Mouse (Mus musculus) CH12.LX (cell line): ENCODE data around the gene Asic2. TPM values are rescaled to one million over a fixed set of nuclear protein-coding genes. Genes with fewer than 3 reads are reported as not detected.

Source experiments
- DNase-seq: peaks from one replicate; pipeline ENCODE4 v3.0.0-alpha.2; 2013; ENCODE audit errors: extremely low read depth
- H3K27ac ChIP-seq: 2 replicates; pipeline ENCODE4 v1.5.1; 2012; ENCODE audit warnings: low read depth, mild to moderate bottlenecking, control low read depth, moderate library complexity; ENCODE audit not compliant: insufficient read depth
- H3K27me3 ChIP-seq: replicated peaks from 2 replicates; pipeline ENCODE3; 2012; ENCODE audit warnings: inconsistent platforms
- H3K36me3 ChIP-seq, 2 experiments: replicated peaks in 1 of 2; 2 replicates each; pipeline versions ENCODE3 to v1.6.1; 2012; ENCODE audit warnings: inconsistent platforms in 1 of 2, low read length in 1 of 2, mild to moderate bottlenecking in 1 of 2, mixed read lengths in 1 of 2, moderate library complexity in 1 of 2; ENCODE audit not compliant: control insufficient read depth in 1 of 2, insufficient read depth in 1 of 2
- H3K4me1 ChIP-seq, 2 experiments: 2 replicates each; pipeline ENCODE4 v1.6.1; 2012; ENCODE audit warnings: inconsistent platforms in 1 of 2, moderate library complexity in 1 of 2; ENCODE audit not compliant: insufficient read depth in 2 of 2, control insufficient read depth in 1 of 2
- H3K4me2 ChIP-seq: 2 replicates; pipeline ENCODE4 v1.6.1; 2012; ENCODE audit warnings: low read depth, mild to moderate bottlenecking, control low read depth; ENCODE audit not compliant: poor library complexity, insufficient read depth, severe bottlenecking
- H3K4me3 ChIP-seq, 3 experiments: fragments of 150-350 bp in 1 of 3; sonication (generic) in 1 of 3; replicated peaks in 1 of 3; 2 replicates each; pipeline versions ENCODE3 to v1.5.1; 2011 to 2012; ENCODE audit warnings: low read depth in 2 of 3, low read length in 2 of 3, mild to moderate bottlenecking in 2 of 3, moderate library complexity in 2 of 3, control low read depth in 1 of 3, improper control_type of control experiment in 1 of 3, inconsistent platforms in 1 of 3, mixed read lengths in 1 of 3; ENCODE audit not compliant: poor library complexity in 1 of 3
- H3K79me2 ChIP-seq: replicated peaks from 2 replicates; pipeline ENCODE4 v1.6.1; 2012; ENCODE audit warnings: mild to moderate bottlenecking, moderate library complexity; ENCODE audit not compliant: control insufficient read depth, poor library complexity, insufficient read depth, severe bottlenecking; ENCODE audit errors: extremely low read depth
- H3K9ac ChIP-seq: 2 replicates; pipeline ENCODE4 v1.6.1; 2012; ENCODE audit warnings: low read depth, mild to moderate bottlenecking, control low read depth, moderate library complexity; ENCODE audit not compliant: insufficient read depth
- H3K9me3 ChIP-seq: replicated peaks from 2 replicates; pipeline ENCODE3; 2012; ENCODE audit warnings: low read length, inconsistent platforms, mixed read lengths
- CHD1 ChIP-seq: IDR thresholded peaks from 2 replicates; pipeline ENCODE4 v1.6.1; 2012; ENCODE audit warnings: low read depth, low read length, improper control_type of control experiment, inconsistent platforms
- CHD2 ChIP-seq: IDR thresholded peaks from 2 replicates; pipeline ENCODE4 v1.6.1; 2011; ENCODE audit warnings: low read length, improper control_type of control experiment
- E2F4 ChIP-seq: IDR thresholded peaks from 2 replicates; pipeline ENCODE4 v1.6.1; 2011; ENCODE audit warnings: low read depth, low read length, improper control_type of control experiment; ENCODE audit not compliant: insufficient replicate concordance
- ELF1 ChIP-seq: IDR thresholded peaks from 2 replicates; pipeline ENCODE4 v1.6.1; 2014; ENCODE audit warnings: low read depth, mild to moderate bottlenecking, inconsistent platforms, low read length, improper control_type of control experiment
- EP300 ChIP-seq: IDR thresholded peaks from 2 replicates; pipeline ENCODE4 v1.6.1; 2011; ENCODE audit warnings: low read length, improper control_type of control experiment
- IRF4 ChIP-seq: IDR thresholded peaks from 2 replicates; pipeline ENCODE4 v1.6.1; 2014; ENCODE audit warnings: low read depth, mild to moderate bottlenecking, inconsistent platforms, low read length, improper control_type of control experiment
- KAT2A ChIP-seq: IDR thresholded peaks from 2 replicates; pipeline ENCODE4 v1.6.1; 2012; ENCODE audit warnings: low read length, improper control_type of control experiment, inconsistent platforms; ENCODE audit not compliant: insufficient replicate concordance
- MAFK ChIP-seq: IDR thresholded peaks from 2 replicates; pipeline ENCODE4 v1.6.1; 2011; ENCODE audit warnings: low read length, improper control_type of control experiment; ENCODE audit not compliant: insufficient replicate concordance
- MAX ChIP-seq: IDR thresholded peaks from 2 replicates; pipeline ENCODE4 v1.6.1; 2011; ENCODE audit warnings: low read length, improper control_type of control experiment
- MAZ ChIP-seq: IDR thresholded peaks from 2 replicates; pipeline ENCODE4 v1.6.1; 2012; ENCODE audit warnings: low read depth, mild to moderate bottlenecking, inconsistent platforms, low read length, improper control_type of control experiment, moderate library complexity
- NRF1 ChIP-seq: IDR thresholded peaks from 2 replicates; pipeline ENCODE4 v1.6.1; 2014; ENCODE audit warnings: low read depth, mild to moderate bottlenecking, inconsistent platforms, low read length, improper control_type of control experiment, moderate library complexity
- POLR2A ChIP-seq: IDR thresholded peaks from 2 replicates; pipeline ENCODE4 v1.6.1; 2011; ENCODE audit warnings: low read depth, mild to moderate bottlenecking, improper control_type of control experiment, low read length
- RCOR1 ChIP-seq: conservative IDR thresholded peaks from 2 replicates; pipeline ENCODE4 v1.6.1; 2012; ENCODE audit warnings: low read depth, mild to moderate bottlenecking, inconsistent platforms, low read length, improper control_type of control experiment
- SIN3A ChIP-seq: IDR thresholded peaks from 2 replicates; pipeline ENCODE4 v1.6.1; 2012; ENCODE audit warnings: low read length, improper control_type of control experiment, inconsistent platforms
- TBP ChIP-seq: conservative IDR thresholded peaks from 2 replicates; pipeline ENCODE4 v1.6.1; 2011; ENCODE audit warnings: low read depth, low read length, improper control_type of control experiment
- TCF12 ChIP-seq: IDR thresholded peaks from 2 replicates; pipeline ENCODE4 v1.6.1; 2014; ENCODE audit warnings: low read depth, mild to moderate bottlenecking, inconsistent platforms, low read length, improper control_type of control experiment
- UBTF ChIP-seq: IDR thresholded peaks from 2 replicates; pipeline ENCODE4 v1.6.1; 2012; ENCODE audit warnings: low read depth, mild to moderate bottlenecking, inconsistent platforms, low read length, improper control_type of control experiment, moderate library complexity
- USF1 ChIP-seq: IDR thresholded peaks from 2 replicates; pipeline ENCODE4 v1.6.1; 2014; ENCODE audit warnings: low read depth, mild to moderate bottlenecking, inconsistent platforms, low read length, improper control_type of control experiment
- USF2 ChIP-seq: conservative IDR thresholded peaks from 2 replicates; pipeline ENCODE4 v1.6.1; 2011; ENCODE audit warnings: low read depth, low read length, improper control_type of control experiment
- ZMIZ1 ChIP-seq: IDR thresholded peaks from 2 replicates; pipeline ENCODE4 v1.6.1; 2012; ENCODE audit warnings: low read depth, mild to moderate bottlenecking, inconsistent platforms, low read length, improper control_type of control experiment
- ZNF384 ChIP-seq: IDR thresholded peaks from 2 replicates; pipeline ENCODE4 v1.6.1; 2012; ENCODE audit warnings: low read depth, low read length, improper control_type of control experiment, inconsistent platforms
- dilution Hi-C: fragments of 300-500 bp; cut with MboI; formaldehyde crosslinking; loops from 2 replicates; pipeline ENCODE4 v1.14.3; 2020; ENCODE audit warnings: low sequenced_read_pairs; ENCODE audit not compliant: extremely low pct_unique_long_range_greater_than_20kb, extremely low pct_ligation_motif_present
- in situ Hi-C: fragments of 300-500 bp; cut with MboI; formaldehyde crosslinking; loops from 3 replicates; pipeline ENCODE4 v1.14.3; 2019; ENCODE audit warnings: low sequenced_read_pairs, low pct_ligation_motif_present, low pct_unique_long_range_greater_than_20kb, mixed read lengths
- polyA plus RNA-seq: library from polyadenylated mRNA; unstranded; fragments of >175 nt; gene quantifications from 2 replicates; pipeline ENCODE4 v1.2.1, GENCODE M21; 2012; ENCODE audit warnings: low read depth; ENCODE audit not compliant: insufficient read length
- total RNA-seq, 2 experiments: library from RNA; depleted of rRNA; stranded (reverse); fragments of 300-350 nt in 1 of 2; fragments of >200 nt in 1 of 2; gene quantifications; 2 replicates each; pipeline ENCODE4 v1.2.3; 2012 to 2014

Asic2 gene
- total and polyA plus RNA-seq, 3 experiments, result not detected

GRCm38 (mm10) chr11:81597601-81598000 is 370.7 kb downstream of the Asic2 start:
- DNase-seq, result no peak
- TF ChIP-seq ELF1 (no peak), NRF1 (no peak), TCF12 (no peak), ZNF384 (no peak), IRF4 (no peak), USF1 (no peak), USF2 (no peak), MAZ (no peak), UBTF (no peak), TBP (no peak), MAFK (no peak), KAT2A (no peak), EP300 (no peak), E2F4 (no peak), ZMIZ1 (no peak), POLR2A (no peak), CHD1 (no peak)
- Histone ChIP-seq H3K9me3 (no peaks in the 10 kb centered on the region), H3K36me3 (no peaks in the 10 kb centered on the region), H3K27me3 (peaks cover 95% of the 10 kb centered on the region), H3K9ac (no peak overlapping the region), H3K79me2 (no peaks in the 10 kb centered on the region), H3K4me3 (no peak overlapping the region), H3K27ac (no peak overlapping the region), H3K4me2 (no peak overlapping the region), H3K4me1 (no peaks in the 10 kb centered on the region)
- in situ Hi-C loops (no loop called here), dilution Hi-C loops (no loop called here)

DNA sequence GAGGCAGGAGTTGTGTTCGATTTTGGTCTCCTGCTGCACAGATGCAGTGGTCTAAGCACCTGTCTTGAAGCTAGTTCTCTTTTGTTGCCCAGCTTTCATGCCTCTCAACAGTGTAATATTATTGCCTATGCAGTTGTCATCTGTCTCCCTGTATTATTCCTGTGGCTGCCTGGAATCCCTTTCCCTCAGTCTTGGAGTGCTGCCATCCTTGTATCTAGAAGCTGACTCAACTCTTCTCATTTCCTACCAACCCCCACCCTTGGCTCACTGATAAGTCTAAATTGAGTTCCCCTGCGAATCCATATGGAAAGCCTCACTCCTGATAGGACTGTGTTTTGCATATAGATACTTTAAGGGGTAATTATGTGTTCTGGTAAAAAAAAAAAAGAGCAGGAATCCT is 373.0 kb downstream of the Asic2 start:
- Histone ChIP-seq H3K9me3 (no peaks in the 10 kb centered on the region), H3K4me2 (no peak overlapping the region), H3K9ac (no peak overlapping the region), H3K4me1 (no peaks in the 10 kb centered on the region), H3K4me3 (no peak overlapping the region), H3K27me3 (peaks cover 97% of the 10 kb centered on the region)
- dilution Hi-C loops, result no loop called here
- TF ChIP-seq SIN3A, result no peak
- no peak for TF ChIP-seq CHD2
- no peak for TF ChIP-seq E2F4
- no peak for TF ChIP-seq ELF1
- TF ChIP-seq MAX, result no peak
- TF ChIP-seq RCOR1, result no peak
- TF ChIP-seq, all 38 proteins: peak for 0
- H3K27ac ChIP-seq, result no peak overlapping the region
- no peaks in the 10 kb centered on the region for H3K79me2 ChIP-seq
- in situ Hi-C loops, result no loop called here
- no peak for DNase-seq
- no peaks in the 10 kb centered on the region for H3K36me3 ChIP-seq
